Mouse (Mus musculus): ENCODE results near the gene Dok7. TPM values are rescaled to one million over a fixed set of nuclear protein-coding genes. Genes with fewer than 3 reads are reported as not detected.

Dok7 gene
- polyA plus RNA-seq, 1 experiment from 2014 or later, result 5.7 TPM

DNA sequence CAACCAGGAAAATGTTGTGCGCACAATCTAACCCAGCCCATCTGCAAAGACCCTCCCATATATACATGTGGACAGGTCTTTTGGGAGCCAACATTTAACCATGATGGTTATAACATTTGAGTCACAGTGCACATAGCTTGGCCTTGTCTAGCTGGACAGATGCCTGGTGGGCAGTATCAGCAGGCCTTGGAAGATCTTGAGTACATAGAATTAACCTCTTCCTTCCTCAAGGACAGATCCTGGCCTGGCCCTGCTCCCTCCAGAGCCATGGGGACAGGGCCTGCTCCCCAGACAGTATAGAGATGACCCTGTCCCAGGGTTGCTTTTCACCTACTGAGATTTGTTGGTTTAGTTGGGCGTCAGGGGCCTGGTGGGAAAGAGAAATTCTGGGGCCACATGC is 13.3 kb downstream of the Dok7 start:
- Histone ChIP-seq H3K4me3 (no peak overlapping the region), H3K4me1 (no peaks in the 10 kb centered on the region), H3K4me2 (replicated peaks) (no peak overlapping the region), H3K9me3 (no peaks in the 10 kb centered on the region), H3K27me3 (no peaks in the 10 kb centered on the region), H3K27ac (no peak overlapping the region), H3K9ac (no peak overlapping the region), H3K36me3 (no peaks in the 10 kb centered on the region)
- ATAC-seq (ENCODE audit: low FRiP score, low read depth), result no peak
- WGBS, result 84% methylated on average over 2 of the region's 2 CpGs

DNA sequence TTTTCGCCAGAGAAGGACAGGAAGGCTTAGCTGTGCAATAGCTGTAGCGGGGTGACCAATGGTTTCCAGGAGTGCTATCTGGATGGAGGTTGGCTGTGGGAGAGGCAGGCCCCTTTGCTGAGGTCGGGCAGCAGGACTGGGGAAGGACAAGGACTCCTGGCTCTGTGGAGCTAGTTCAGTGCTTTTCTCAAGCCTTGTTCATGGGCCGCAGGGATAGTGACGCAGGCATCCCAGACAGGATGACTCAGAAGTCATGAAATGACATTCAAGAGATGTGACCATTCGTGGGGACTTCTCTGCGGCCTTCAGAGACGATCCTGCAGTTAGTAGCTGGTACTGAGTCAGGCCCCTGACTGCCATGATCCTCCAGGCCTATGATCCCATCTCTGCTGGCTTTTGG is 13.7 kb downstream of the Dok7 start:
- Histone ChIP-seq H3K27me3 (no peaks in the 10 kb centered on the region), H3K9ac (no peak overlapping the region), H3K36me3 (no peaks in the 10 kb centered on the region), H3K4me2 (replicated peaks) (no peak overlapping the region), H3K27ac (no peak overlapping the region), H3K4me3 (no peak overlapping the region), H3K4me1 (no peaks in the 10 kb centered on the region), H3K9me3 (no peaks in the 10 kb centered on the region)
- WGBS, result 85% methylated on average over 8 of the region's 8 CpGs
- no peak for ATAC-seq (ENCODE audit: low FRiP score, low read depth)

DNA sequence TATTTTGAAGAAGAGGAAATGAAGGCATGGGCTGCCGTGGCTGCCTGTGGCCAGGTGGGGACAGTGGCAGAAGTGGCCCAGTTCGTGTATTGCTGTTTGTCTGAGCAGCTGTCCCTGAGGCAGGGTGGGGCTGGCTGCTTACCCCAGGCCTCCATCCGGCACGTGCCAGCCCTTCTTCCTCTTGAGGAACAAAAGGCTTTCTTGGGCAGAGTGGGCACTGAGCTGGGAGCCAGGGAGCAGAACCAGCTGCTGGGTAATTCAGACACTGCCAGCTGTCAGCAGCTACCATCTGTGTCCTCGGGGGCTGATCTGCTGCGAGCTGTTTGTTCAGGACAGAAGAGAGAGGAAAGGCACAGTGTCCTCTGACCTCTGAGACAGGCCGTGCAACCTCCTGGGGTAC is 14.4 kb downstream of the Dok7 start:
- Histone ChIP-seq H3K9me3 (no peaks in the 10 kb centered on the region), H3K27me3 (no peaks in the 10 kb centered on the region), H3K27ac (no peak overlapping the region), H3K4me2 (replicated peaks) (no peak overlapping the region), H3K4me3 (no peak overlapping the region), H3K4me1 (no peaks in the 10 kb centered on the region), H3K36me3 (no peaks in the 10 kb centered on the region), H3K9ac (no peak overlapping the region)
- WGBS, result 69% methylated on average over 7 of the region's 7 CpGs
- ATAC-seq (ENCODE audit: low FRiP score, low read depth), result no peak

DNA sequence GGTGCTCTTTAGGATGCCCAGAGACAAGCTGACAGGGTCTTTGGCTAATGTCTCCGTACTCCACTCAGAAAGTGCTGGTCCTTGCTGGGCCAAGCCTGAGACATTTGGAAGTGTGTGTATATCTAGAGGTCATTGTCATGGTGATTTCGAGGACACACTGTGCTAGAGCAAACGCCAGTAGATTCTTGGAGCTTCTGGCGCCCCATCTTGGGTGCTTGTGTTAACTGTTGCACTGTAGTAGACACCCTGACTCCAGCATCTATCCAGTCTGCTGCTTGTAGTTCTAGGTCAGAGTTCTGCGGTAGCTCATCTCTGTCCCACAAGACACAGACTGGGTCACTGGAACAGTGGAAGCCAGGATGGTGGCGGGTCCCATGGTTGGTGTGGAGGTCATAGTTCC is 15.3 kb downstream of the Dok7 start:
- Histone ChIP-seq H3K4me3 (no peak overlapping the region), H3K36me3 (no peaks in the 10 kb centered on the region), H3K9me3 (no peaks in the 10 kb centered on the region), H3K9ac (no peak overlapping the region), H3K4me1 (no peaks in the 10 kb centered on the region), H3K27me3 (no peaks in the 10 kb centered on the region), H3K4me2 (replicated peaks) (no peak overlapping the region), H3K27ac (no peak overlapping the region)
- 88% methylated on average over 6 of the region's 6 CpGs for WGBS
- ATAC-seq (ENCODE audit: low FRiP score, low read depth), result no peak

DNA sequence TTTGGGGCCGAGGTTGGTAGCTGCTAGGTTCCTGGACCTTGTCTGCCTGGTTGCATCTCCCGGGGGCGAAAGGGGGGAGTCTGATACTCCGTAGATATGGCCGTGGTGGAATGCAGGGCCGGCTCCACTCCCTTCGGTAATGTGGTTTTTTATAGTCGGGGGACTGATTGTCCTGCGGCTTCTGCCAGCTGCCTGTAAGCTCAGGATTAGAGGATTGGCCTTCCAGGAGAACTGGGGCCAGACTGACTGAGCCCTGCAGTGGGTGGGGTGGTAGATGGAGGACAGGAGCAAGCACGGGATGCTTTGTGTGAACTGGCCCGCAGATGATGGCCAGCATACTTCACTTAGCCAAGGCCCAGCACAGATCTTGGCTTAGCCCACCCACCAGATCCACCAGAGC is 16.7 kb downstream of the Dok7 start:
- no peak for ATAC-seq (ENCODE audit: low FRiP score, low read depth)
- Histone ChIP-seq H3K36me3 (no peaks in the 10 kb centered on the region), H3K4me3 (no peak overlapping the region), H3K27ac (no peak overlapping the region), H3K9me3 (no peaks in the 10 kb centered on the region), H3K4me1 (no peaks in the 10 kb centered on the region), H3K27me3 (peaks cover 1% of the 10 kb centered on the region), H3K9ac (no peak overlapping the region), H3K4me2 (replicated peaks) (no peak overlapping the region)
- 64% methylated on average over 11 of the region's 11 CpGs for WGBS

DNA sequence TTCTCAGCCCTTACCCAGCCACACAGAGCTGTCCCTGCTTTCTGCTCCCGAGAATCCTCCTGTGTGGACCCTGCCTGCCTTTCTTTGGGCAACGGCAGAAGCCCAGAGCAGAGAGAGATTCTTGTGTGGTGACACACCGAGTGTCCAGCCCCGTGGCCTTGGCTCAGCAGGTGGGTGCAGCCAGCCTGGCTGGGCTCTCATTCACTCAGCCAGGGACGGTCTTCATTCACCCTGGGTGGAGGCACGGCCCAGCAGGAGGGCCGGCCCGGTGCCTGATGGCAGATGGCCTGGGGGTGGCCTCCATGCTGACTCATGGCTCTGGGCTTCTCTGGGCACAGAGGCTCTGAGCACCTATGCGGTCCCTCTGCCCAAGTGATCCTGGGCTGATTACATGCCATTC is 17.4 kb downstream of the Dok7 start:
- WGBS, result 70% methylated on average over 9 of the region's 9 CpGs
- Histone ChIP-seq H3K4me1 (no peaks in the 10 kb centered on the region), H3K4me2 (replicated peaks) (no peak overlapping the region), H3K4me3 (no peak overlapping the region), H3K9me3 (no peaks in the 10 kb centered on the region), H3K36me3 (no peaks in the 10 kb centered on the region), H3K9ac (no peak overlapping the region), H3K27me3 (peaks cover 9% of the 10 kb centered on the region), H3K27ac (no peak overlapping the region)
- ATAC-seq (ENCODE audit: low FRiP score, low read depth), result no peak

DNA sequence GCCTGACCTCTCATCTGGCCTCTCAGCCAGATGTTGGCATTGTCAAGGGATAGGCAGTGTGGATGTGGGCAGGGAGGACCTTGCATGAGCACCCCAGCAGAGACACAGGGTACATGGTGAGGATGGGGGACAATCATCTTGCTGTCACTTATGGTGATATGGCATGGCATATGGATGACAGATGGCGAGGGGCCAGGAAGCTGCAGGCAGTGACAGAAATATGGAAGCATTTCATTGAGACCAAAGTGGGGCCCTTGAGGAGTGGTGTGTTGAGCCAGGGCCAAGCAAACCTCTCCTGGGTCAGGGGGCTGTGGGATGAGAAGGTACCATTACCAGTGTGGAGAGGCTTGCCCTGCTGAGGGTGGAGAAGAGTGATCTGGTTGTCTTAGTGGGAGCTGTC is 19.8 kb downstream of the Dok7 start:
- Histone ChIP-seq H3K9me3 (no peaks in the 10 kb centered on the region), H3K4me2 (replicated peaks) (no peak overlapping the region), H3K36me3 (no peaks in the 10 kb centered on the region), H3K27ac (no peak overlapping the region), H3K4me1 (0 out of 2 replicates have a peak, but pooled peaks cover 6% of the 10 kb centered on the region), H3K27me3 (peaks cover 26% of the 10 kb centered on the region), H3K9ac (no peak overlapping the region), H3K4me3 (no peak overlapping the region)
- ATAC-seq (ENCODE audit: low FRiP score, low read depth), result no peak
- 82% methylated on average over 1 of the region's 1 CpGs for WGBS

DNA sequence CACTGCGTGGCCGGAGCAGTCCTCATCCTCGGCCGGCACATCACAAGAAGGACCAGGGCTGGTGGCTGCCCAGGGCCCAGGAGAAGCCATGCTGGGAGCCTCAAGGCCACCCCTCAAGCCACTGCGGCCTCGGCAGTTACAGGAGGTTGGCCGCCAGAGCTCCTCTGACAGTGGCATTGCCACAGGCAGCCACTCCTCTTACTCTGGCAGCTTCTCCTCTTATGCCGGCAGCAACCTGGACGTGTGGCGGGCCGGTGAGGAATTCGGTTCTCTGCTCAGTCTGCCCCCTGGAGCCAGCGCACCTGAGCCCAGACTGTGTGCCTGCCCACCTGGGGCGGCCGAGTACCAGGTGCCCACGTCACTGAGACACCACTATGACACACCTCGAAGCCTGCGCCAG is 22.5 kb downstream of the Dok7 start:
- no peak overlapping the region for H3K27ac ChIP-seq
- H3K36me3 ChIP-seq, result no peaks in the 10 kb centered on the region
- H3K9ac ChIP-seq, result no peak overlapping the region
- H3K4me2 ChIP-seq (replicated peaks), result no peak overlapping the region
- H3K4me3 ChIP-seq, result no peak overlapping the region
- no peaks in the 10 kb centered on the region for H3K9me3 ChIP-seq
- 31% methylated on average over 18 of the region's 18 CpGs for WGBS
- no peak for ATAC-seq (ENCODE audit: low FRiP score, low read depth)
- H3K4me1 ChIP-seq, result 0 out of 2 replicates have a peak, but pooled peaks cover 6% of the 10 kb centered on the region
- H3K27me3 ChIP-seq, result peaks cover 26% of the 10 kb centered on the region

DNA sequence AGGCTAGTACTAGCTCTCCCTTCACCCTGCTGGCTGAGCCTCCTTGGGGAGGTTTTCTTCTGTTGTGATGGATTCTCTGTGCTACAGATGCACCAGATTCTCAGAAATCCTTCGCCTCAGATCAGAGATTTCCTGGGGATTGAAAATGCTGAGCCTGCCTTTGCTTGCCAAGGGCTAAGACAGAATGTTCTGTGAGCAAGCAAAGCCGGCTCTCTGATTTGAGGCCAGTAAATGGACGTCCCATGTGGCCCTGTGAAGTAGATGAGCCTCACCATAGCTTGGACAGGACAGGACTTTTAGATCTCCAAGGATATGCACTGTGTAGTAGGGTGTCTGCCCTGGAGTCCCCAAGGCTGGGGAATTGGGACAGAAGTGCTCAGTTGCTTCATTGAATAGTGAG is 28.3 kb downstream of the Dok7 start:
- no peak for ATAC-seq (ENCODE audit: low FRiP score, low read depth)
- Histone ChIP-seq H3K4me3 (no peak overlapping the region), H3K9me3 (no peaks in the 10 kb centered on the region), H3K27ac (no peak overlapping the region), H3K27me3 (peaks cover 8% of the 10 kb centered on the region), H3K4me2 (replicated peaks) (no peak overlapping the region), H3K36me3 (no peaks in the 10 kb centered on the region), H3K4me1 (no peaks in the 10 kb centered on the region), H3K9ac (no peak overlapping the region)
- WGBS, result 68% methylated on average over 3 of the region's 3 CpGs

DNA sequence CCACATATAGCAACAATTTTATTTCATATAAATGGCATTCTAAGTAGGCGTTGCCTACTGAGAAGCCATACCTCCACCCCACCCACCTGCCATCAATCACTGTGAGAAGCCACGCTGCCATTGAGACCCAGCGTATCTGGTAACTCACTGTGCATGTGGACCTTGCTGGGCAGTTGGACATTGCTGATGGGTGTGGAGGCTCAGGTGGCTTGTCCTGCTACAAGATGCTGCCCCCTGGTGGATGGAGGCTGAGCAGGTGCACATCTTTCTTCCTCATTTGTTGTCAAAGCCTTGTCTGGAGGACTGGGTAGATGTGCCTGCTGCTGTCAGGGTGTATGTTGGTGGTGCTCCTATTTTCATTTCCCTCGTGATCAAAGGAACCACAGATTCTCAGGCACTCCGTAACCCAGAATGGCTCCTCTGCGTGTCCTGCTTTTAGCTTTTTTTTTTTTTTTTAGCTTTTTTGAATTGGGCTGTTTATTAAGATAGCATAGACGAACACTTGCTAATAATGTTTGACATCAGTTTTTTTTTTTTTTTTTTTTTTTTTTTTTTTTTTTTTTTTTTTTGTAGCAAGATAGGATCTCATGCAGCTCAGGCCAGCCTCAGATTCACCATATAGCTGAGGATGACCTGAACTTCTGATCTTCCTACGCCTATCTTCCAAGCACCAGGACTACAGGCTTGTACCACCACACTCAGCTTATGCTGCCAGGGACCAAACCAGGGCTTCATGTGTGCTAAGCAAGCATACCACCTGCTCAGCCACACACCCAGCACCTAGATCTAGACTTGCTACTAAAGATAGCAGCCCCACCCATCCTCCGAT is 32.4 kb downstream of the Dok7 start:
- WGBS, result 69% methylated on average over 9 of the region's 9 CpGs

DNA sequence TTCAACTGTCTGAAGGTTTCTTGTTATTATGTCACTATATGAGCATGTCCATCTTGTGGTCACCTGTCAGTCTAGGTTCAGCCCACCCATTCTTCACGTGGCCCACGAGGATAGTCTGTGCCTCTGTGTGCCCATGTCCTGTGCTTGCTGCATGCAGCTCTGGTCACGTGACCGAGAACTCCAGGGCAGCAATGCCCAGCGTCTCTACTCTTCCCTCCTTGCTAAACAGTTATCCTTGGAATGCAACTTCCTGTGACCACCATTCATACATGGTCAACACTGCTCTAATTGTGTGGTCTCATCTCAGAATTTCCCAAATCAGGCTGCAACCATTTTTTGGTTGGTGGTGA is 33.0 kb downstream of the Dok7 start:
- H3K9me3 ChIP-seq, result no peaks in the 10 kb centered on the region
- H3K4me3 ChIP-seq, result no peak overlapping the region
- no peak overlapping the region for H3K4me2 ChIP-seq (replicated peaks)
- peaks cover 36% of the 10 kb centered on the region for H3K36me3 ChIP-seq
- no peak for ATAC-seq (ENCODE audit: low FRiP score, low read depth)
- 77% methylated on average over 5 of the region's 5 CpGs for WGBS
- H3K27ac ChIP-seq, result no peak overlapping the region
- no peaks in the 10 kb centered on the region for H3K4me1 ChIP-seq
- H3K9ac ChIP-seq, result no peak overlapping the region
- no peaks in the 10 kb centered on the region for H3K27me3 ChIP-seq

More for the DNA sequence above, 32.4 kb downstream of the Dok7 start:
- Histone ChIP-seq H3K9me3 (no peaks in the 10 kb centered on the region), H3K36me3 (peaks cover 32% of the 10 kb centered on the region), H3K4me3 (no peak overlapping the region), H3K9ac (no peak overlapping the region), H3K27ac (no peak overlapping the region), H3K4me2 (replicated peaks) (no peak overlapping the region), H3K4me1 (no peaks in the 10 kb centered on the region), H3K27me3 (no peaks in the 10 kb centered on the region)
- no peak; the same call in 1 of the 2 replicates for ATAC-seq (ENCODE audit: low FRiP score, low read depth)

DNA sequence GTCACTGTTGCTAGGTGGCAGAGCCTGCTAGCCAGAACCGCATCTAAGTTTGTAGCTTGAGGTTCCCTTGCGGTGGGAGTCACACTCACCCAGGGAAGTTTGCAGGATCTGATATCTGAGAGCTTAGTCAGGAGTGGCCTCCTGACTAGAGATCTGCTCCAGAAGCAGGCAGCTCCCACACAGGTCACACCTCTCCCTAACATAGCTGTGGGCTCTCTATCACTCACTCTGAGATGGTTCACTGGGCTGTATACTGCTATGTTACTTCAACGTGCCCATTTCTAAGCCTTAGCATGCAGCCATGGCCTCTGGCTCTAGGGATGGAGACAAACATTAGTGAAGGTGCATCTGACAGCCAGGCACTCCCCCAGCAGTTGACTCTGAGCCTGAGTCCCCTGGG is 35.1 kb downstream of the Dok7 start:
- ATAC-seq (ENCODE audit: low FRiP score, low read depth), result no peak
- 88% methylated on average over 3 of the region's 3 CpGs for WGBS

DNA sequence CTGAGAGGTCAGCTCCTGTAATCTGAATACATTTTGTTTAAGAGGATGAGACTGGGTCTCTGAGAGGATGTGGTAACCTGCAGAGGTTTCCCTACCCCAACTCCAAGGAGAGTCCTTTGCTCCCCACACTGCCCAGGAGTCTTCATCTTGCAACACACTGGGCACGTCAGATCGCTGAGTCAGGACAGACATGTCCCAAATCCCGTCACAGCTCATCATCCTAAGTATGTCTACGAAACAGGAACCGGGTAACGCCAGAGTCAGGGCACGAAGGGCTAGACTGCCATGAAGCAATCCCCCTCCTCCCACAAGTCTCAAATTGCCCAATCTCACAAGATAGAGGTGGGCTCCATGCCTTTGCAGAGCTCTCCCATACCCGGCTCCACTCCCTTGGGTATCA is 46.5 kb downstream of the Dok7 start:
- no peak overlapping the region for H3K9ac ChIP-seq
- H3K4me3 ChIP-seq, result no peak overlapping the region
- no peak for ATAC-seq (ENCODE audit: low FRiP score, low read depth)
- H3K9me3 ChIP-seq, result no peaks in the 10 kb centered on the region
- peaks cover 25% of the 10 kb centered on the region for H3K4me1 ChIP-seq
- no peak overlapping the region for H3K4me2 ChIP-seq (replicated peaks)
- no peak overlapping the region for H3K27ac ChIP-seq
- WGBS, result 85% methylated on average over 8 of the region's 8 CpGs
- H3K27me3 ChIP-seq, result no peaks in the 10 kb centered on the region
- peaks cover 46% of the 10 kb centered on the region for H3K36me3 ChIP-seq

More for the DNA sequence above, 35.1 kb downstream of the Dok7 start:
- peaks cover 56% of the 10 kb centered on the region for H3K36me3 ChIP-seq
- H3K27ac ChIP-seq, result no peak overlapping the region
- no peak overlapping the region for H3K4me2 ChIP-seq (replicated peaks)
- H3K27me3 ChIP-seq, result no peaks in the 10 kb centered on the region
- no peaks in the 10 kb centered on the region for H3K4me1 ChIP-seq
- no peak overlapping the region for H3K9ac ChIP-seq
- no peaks in the 10 kb centered on the region for H3K9me3 ChIP-seq
- no peak overlapping the region for H3K4me3 ChIP-seq
